Mouse (Mus musculus) hindbrain, postnatal 0 days (tissue): ENCODE measurements at regions not wholly inside any gene's neighbourhood (a gene's known extent, or its start where the extent isn't known, plus 50 kb on each side); places are given as distances from the start of the nearest gene placed in this dataset.

Source experiments
- ATAC-seq: fragments of 200-750 bp; cut with Nextera tagmentation; 2 replicates; pipeline ENCODE4 v1.8.0; 2017; ENCODE audit warnings: mild to moderate bottlenecking, moderate TSS enrichment, moderate library complexity
- DNase-seq: peaks from one replicate; pipeline ENCODE4 v3.0.0-alpha.2; 2015; ENCODE audit warnings: low spot score
- H3K27ac ChIP-seq: fragments of 300-500 bp; sonication (generic); 2 replicates; pipeline ENCODE4 v1.5.1; 2014; ENCODE audit warnings: mild to moderate bottlenecking
- H3K27me3 ChIP-seq: fragments of 300-500 bp; sonication (generic); 2 replicates; pipeline ENCODE4 v1.6.1; 2014; ENCODE audit warnings: low read length, mixed read lengths; ENCODE audit not compliant: insufficient read depth
- H3K36me3 ChIP-seq: fragments of 300-500 bp; sonication (generic); 2 replicates; pipeline ENCODE4 v1.6.1; 2014; ENCODE audit warnings: low read length, mixed read lengths; ENCODE audit not compliant: insufficient read depth
- H3K4me1 ChIP-seq: fragments of 300-500 bp; sonication (generic); 2 replicates; pipeline ENCODE4 v1.6.1; 2014; ENCODE audit warnings: antibody characterized with exemption, low read length, mixed read lengths; ENCODE audit not compliant: insufficient read depth
- H3K4me2 ChIP-seq: fragments of 300-500 bp; sonication (generic); 2 replicates; pipeline ENCODE4 v1.6.1; 2014; ENCODE audit warnings: low read depth, mild to moderate bottlenecking, low read length, moderate library complexity, mixed read lengths
- H3K4me3 ChIP-seq: fragments of 300-500 bp; sonication (generic); 2 replicates; pipeline ENCODE4 v1.5.1; 2014; ENCODE audit warnings: low read length
- H3K9ac ChIP-seq: fragments of 300-500 bp; sonication (generic); replicated peaks from 2 replicates; pipeline ENCODE4 v1.6.1; 2014; ENCODE audit warnings: mild to moderate bottlenecking, low read length, moderate library complexity, mixed read lengths
- H3K9me3 ChIP-seq: fragments of 300-500 bp; sonication (generic); 2 replicates; pipeline ENCODE4 v1.6.1; 2016; ENCODE audit warnings: low read length, mixed read lengths
- CTCF ChIP-seq: IDR thresholded peaks from 2 replicates; pipeline ENCODE4 v1.5.1; 2016; ENCODE audit warnings: antibody characterized with exemption, control low read depth, low read depth
- WGBS: fragments of 180-500 bp; shearing (Covaris S2); extraction: QIAGEN DNeasy Blood & Tissue Kit; methylation state at CpG from one replicate; pipeline ENCODE4 v1.1.7; 2014; 5-methylcytosine and 5-hydroxymethylcytosine counted together

DNA sequence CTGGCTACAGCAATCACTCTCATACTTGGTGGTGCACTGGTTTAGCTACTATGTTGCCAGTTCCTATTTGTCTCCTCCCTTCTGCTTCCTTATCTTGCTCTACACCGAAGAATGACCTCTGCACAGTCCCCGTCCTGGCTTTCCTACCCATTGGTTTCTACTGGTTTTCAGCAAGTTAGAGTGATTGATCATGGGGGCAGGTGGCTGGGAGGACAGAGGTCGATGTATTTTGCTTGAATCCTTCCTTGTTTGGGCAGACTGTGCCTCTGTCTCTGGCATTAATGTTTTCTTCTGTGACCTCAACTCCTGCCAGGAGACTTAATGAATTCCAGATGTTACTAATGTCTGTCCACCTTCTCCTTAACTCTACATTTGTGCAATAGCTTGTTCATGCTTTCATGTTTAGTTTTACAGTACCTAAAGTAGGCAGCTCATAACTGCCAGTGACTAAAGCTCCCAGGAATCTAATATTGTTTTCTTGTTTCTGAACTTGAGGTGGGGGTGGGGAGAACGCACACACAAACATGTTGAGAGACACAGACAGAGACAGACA, 457.2 kb upstream of the Mef2c start:
- DNase-seq (no peak), ATAC-seq (no peak)
- no peaks in the 10 kb centered on the region for H3K27me3 ChIP-seq
- WGBS, result 79% methylated on average over 4 of the region's 4 CpGs
- no peak overlapping the region for H3K9ac ChIP-seq
- no peaks in the 10 kb centered on the region for H3K9me3 ChIP-seq
- no peak for TF ChIP-seq CTCF
- H3K4me2 ChIP-seq, result no peak overlapping the region
- H3K36me3 ChIP-seq, result no peaks in the 10 kb centered on the region
- no peaks in the 10 kb centered on the region for H3K4me1 ChIP-seq
- no peak overlapping the region for H3K27ac ChIP-seq
- H3K4me3 ChIP-seq, result no peak overlapping the region

- Histone ChIP-seq H3K36me3 (no peaks in the 10 kb centered on the region), H3K4me1 (no peaks in the 10 kb centered on the region), H3K9me3 (no peaks in the 10 kb centered on the region), H3K27ac (no peak overlapping the region), H3K4me2 (no peak overlapping the region), H3K9ac (no peak overlapping the region), H3K27me3 (no peaks in the 10 kb centered on the region), H3K4me3 (no peak overlapping the region)
- no peak for TF ChIP-seq CTCF
- ATAC-seq (no peak), DNase-seq (no peak)
- WGBS, result 65% methylated on average over 2 of the region's 2 CpGs
These were observed 448.0 kb upstream of the Mef2c start for GRCm38 (mm10) chr13:83055865-83056264.

DNA sequence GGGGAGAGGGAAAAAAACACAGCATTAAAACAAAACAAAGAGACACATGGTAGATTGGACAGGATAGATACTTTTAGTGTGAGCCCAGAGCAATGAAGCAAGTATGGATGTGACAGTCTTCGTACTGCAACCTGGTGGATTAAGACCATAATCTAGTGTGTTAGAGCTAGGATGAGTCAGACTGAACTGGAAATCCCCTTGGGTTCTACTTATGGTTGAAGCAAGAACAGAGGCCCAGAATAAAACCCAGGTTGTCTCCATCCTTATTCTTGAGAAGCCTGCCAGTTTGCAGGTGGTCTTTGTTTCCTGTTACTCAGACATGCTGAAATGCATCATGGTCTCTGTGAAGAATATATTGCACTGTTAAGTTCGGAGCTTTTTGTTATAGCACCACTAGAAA, 447.4 kb upstream of the Mef2c start:
- H3K4me1 ChIP-seq, result no peaks in the 10 kb centered on the region
- no peak for TF ChIP-seq CTCF
- no peak for DNase-seq
- H3K4me2 ChIP-seq, result no peak overlapping the region
- H3K9me3 ChIP-seq, result no peaks in the 10 kb centered on the region
- no peak for ATAC-seq
- WGBS, result 94% methylated on average over 2 of the region's 2 CpGs
- H3K4me3 ChIP-seq, result no peak overlapping the region
- H3K27ac ChIP-seq, result no peak overlapping the region
- no peak overlapping the region for H3K9ac ChIP-seq
- H3K27me3 ChIP-seq, result no peaks in the 10 kb centered on the region
- H3K36me3 ChIP-seq, result no peaks in the 10 kb centered on the region

- H3K4me2 ChIP-seq, result no peak overlapping the region
- no peak for DNase-seq
These were observed 439.1 kb upstream of the Mef2c start for GRCm38 (mm10) chr13:83064727-83065126.

GRCm38 (mm10) chr13:83065201-83065600, 438.6 kb upstream of the Mef2c start:
- WGBS, result 93% methylated on average over 3 of the region's 3 CpGs
- H3K36me3 ChIP-seq, result no peaks in the 10 kb centered on the region
- no peak overlapping the region for H3K4me2 ChIP-seq
- H3K27me3 ChIP-seq, result no peaks in the 10 kb centered on the region
- H3K27ac ChIP-seq, result no peak overlapping the region
- TF ChIP-seq CTCF, result no peak
- no peaks in the 10 kb centered on the region for H3K4me1 ChIP-seq
- H3K9ac ChIP-seq, result no peak overlapping the region
- no peak for ATAC-seq
- DNase-seq, result no peak
- no peak overlapping the region for H3K4me3 ChIP-seq
- H3K9me3 ChIP-seq, result no peaks in the 10 kb centered on the region

More at GRCm38 (mm10) chr13:83064727-83065126, 439.1 kb upstream of the Mef2c start:
- no peak for TF ChIP-seq CTCF
- no peaks in the 10 kb centered on the region for H3K36me3 ChIP-seq
- no peaks in the 10 kb centered on the region for H3K9me3 ChIP-seq
- H3K4me3 ChIP-seq, result no peak overlapping the region
- H3K4me1 ChIP-seq, result no peaks in the 10 kb centered on the region
- WGBS, result 77% methylated on average over 5 of the region's 5 CpGs
- H3K27me3 ChIP-seq, result no peaks in the 10 kb centered on the region
- H3K27ac ChIP-seq, result no peak overlapping the region
- no peak for ATAC-seq
- no peak overlapping the region for H3K9ac ChIP-seq

DNA sequence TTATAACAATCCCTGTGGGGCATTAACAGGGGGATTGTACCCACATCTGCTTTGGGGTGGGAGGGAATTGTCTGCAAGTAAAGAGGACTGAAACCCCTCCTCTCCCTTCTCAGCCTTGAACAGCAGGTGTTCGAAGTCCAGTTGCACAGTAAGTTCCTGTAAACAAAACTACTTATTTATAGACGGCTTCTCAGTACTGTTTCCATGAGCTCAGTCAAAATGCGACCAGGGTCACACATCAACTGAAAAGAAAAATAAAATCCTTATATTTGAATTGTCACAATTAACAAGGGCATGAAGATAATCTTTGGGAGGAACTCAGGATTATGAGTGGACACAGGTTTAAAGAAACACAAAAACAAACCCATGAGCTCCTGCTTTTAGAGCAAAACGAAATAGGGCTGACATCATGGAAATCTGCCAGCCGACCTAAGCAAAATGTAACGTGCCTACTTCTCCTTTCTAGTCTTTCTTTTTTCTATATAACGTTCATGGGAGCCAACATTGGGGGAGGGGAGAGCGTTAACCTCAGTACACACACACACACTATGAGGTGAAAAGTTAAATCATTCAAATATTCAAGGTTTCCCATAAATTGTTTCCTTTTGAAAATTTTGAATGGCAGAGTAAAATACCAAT, 437.6 kb upstream of the Mef2c start:
- ATAC-seq (no peak), DNase-seq (no peak)
- Histone ChIP-seq H3K9ac (no peak overlapping the region), H3K4me3 (no peak overlapping the region), H3K36me3 (no peaks in the 10 kb centered on the region), H3K9me3 (no peaks in the 10 kb centered on the region), H3K27me3 (no peaks in the 10 kb centered on the region), H3K27ac (no peak overlapping the region), H3K4me2 (no peak overlapping the region), H3K4me1 (no peaks in the 10 kb centered on the region)
- whole genome bisulfite sequencing, result 68% methylated on average over 8 of the region's 8 CpGs
- no peak for TF ChIP-seq CTCF

DNA sequence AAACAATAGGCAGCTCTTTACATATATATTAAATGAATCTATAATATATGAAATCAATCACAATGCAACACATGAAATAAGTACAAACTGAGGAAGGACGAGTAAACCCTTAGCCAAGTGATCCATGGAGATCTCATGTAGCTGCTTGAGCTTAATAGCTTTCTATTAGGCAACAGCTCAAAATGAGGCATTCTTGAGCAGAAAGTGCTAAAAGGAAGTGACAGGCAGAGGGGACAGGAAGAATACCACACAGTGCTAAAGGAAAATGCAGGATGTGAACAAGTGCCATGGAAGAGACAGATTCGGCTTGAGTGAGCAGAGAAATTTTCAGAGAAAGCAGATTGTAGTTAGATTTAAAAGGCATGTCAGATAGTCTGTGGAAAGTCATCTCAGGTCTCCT, 436.3 kb upstream of the Mef2c start:
- Histone ChIP-seq H3K36me3 (no peaks in the 10 kb centered on the region), H3K9ac (no peak overlapping the region), H3K27ac (no peak overlapping the region), H3K4me2 (no peak overlapping the region), H3K9me3 (no peaks in the 10 kb centered on the region), H3K4me3 (no peak overlapping the region), H3K27me3 (no peaks in the 10 kb centered on the region), H3K4me1 (no peaks in the 10 kb centered on the region)
- TF ChIP-seq CTCF, result no peak
- WGBS, result 68% methylated on average over 2 of the region's 2 CpGs
- DNase-seq (no peak), ATAC-seq (no peak)
